Mouse (Mus musculus) MEL (cell line): ENCODE measurements around the gene Scgb3a1. TPM values are rescaled to one million over a fixed set of nuclear protein-coding genes. Genes with fewer than 3 reads are reported as not detected.

ENCODE experiments used
- DNase-seq: peaks from one replicate; pipeline ENCODE4 v3.0.0; 2011; ENCODE audit warnings: low read depth, low spot score
- H3K27ac ChIP-seq: 2 replicates; pipeline ENCODE4 v1.5.1; 2012; ENCODE audit warnings: low read depth, mild to moderate bottlenecking, control low read depth, low read length, moderate library complexity; ENCODE audit not compliant: control insufficient read depth
- H3K27me3 ChIP-seq, 2 experiments: fragments of 150-350 bp in 1 of 2; sonication (generic) in 1 of 2; 2 replicates each; pipeline ENCODE4 v1.6.1; 2012; ENCODE audit warnings: low read length in 2 of 2, mild to moderate bottlenecking in 2 of 2, improper control_type of control experiment in 1 of 2, moderate library complexity in 1 of 2; ENCODE audit not compliant: insufficient read depth in 2 of 2, control insufficient read depth in 1 of 2
- H3K36me3 ChIP-seq, 2 experiments: 2 replicates each; pipeline ENCODE4 v1.6.1; 2012 to 2014; ENCODE audit warnings: low read length in 2 of 2, improper control_type of control experiment in 1 of 2, inconsistent platforms in 1 of 2, mild to moderate bottlenecking in 1 of 2; ENCODE audit not compliant: insufficient read depth in 2 of 2, control insufficient read depth in 1 of 2
- H3K4me1 ChIP-seq, 2 experiments: fragments of 150-350 bp in 1 of 2; sonication (generic) in 1 of 2; 2 replicates each; pipeline ENCODE4 v1.6.1; 2012; ENCODE audit warnings: low read length in 2 of 2, improper control_type of control experiment in 1 of 2, mild to moderate bottlenecking in 1 of 2; ENCODE audit not compliant: insufficient read depth in 2 of 2, control insufficient read depth in 1 of 2
- H3K4me3 ChIP-seq, 2 experiments: fragments of 150-350 bp in 1 of 2; sonication (generic) in 1 of 2; 2 replicates each; pipeline ENCODE4 v1.5.1; 2012; ENCODE audit warnings: low read depth in 2 of 2, low read length in 2 of 2, mild to moderate bottlenecking in 2 of 2, moderate library complexity in 2 of 2, control low read depth in 1 of 2, improper control_type of control experiment in 1 of 2; ENCODE audit not compliant: control insufficient read depth in 1 of 2, insufficient read depth in 1 of 2
- H3K79me2 ChIP-seq: 2 replicates; pipeline ENCODE4 v1.6.1; 2012; ENCODE audit warnings: mild to moderate bottlenecking, low read length, moderate library complexity; ENCODE audit not compliant: control insufficient read depth, poor library complexity, insufficient read depth
- H3K9ac ChIP-seq: 2 replicates; pipeline ENCODE4 v1.6.1; 2012; ENCODE audit warnings: low read depth, mild to moderate bottlenecking, control low read depth, low read length, moderate library complexity; ENCODE audit not compliant: control insufficient read depth, poor library complexity, severe bottlenecking
- H3K9me3 ChIP-seq: fragments of 150-350 bp; sonication (generic); replicated peaks from 2 replicates; pipeline ENCODE4 v1.6.1; 2012; ENCODE audit warnings: mild to moderate bottlenecking, low read length, improper control_type of control experiment, moderate library complexity; ENCODE audit not compliant: insufficient read depth
- BHLHE40 ChIP-seq: IDR thresholded peaks from 2 replicates; pipeline ENCODE4 v1.6.1; 2012; ENCODE audit warnings: low read depth, mild to moderate bottlenecking, inconsistent platforms, low read length, improper control_type of control experiment, borderline replicate concordance
- CHD2 ChIP-seq: IDR thresholded peaks from 2 replicates; pipeline ENCODE4 v1.6.1; 2011; ENCODE audit warnings: low read length, improper control_type of control experiment
- E2F4 ChIP-seq: IDR thresholded peaks from 2 replicates; pipeline ENCODE4 v1.6.1; 2011; ENCODE audit warnings: low read depth, low read length, improper control_type of control experiment, borderline replicate concordance
- ELF1 ChIP-seq: IDR thresholded peaks from 2 replicates; pipeline ENCODE4 v1.6.1; 2014; ENCODE audit warnings: low read depth, mild to moderate bottlenecking, inconsistent platforms, low read length, improper control_type of control experiment, moderate library complexity
- GABPA ChIP-seq: IDR thresholded peaks from 2 replicates; pipeline ENCODE4 v1.6.1; 2012; ENCODE audit warnings: low read depth, mild to moderate bottlenecking, inconsistent platforms, low read length, improper control_type of control experiment, moderate library complexity
- JUND ChIP-seq: IDR thresholded peaks from 2 replicates; pipeline ENCODE4 v1.6.1; 2011; ENCODE audit warnings: low read depth, mild to moderate bottlenecking, improper control_type of control experiment, low read length
- KAT2A ChIP-seq: conservative IDR thresholded peaks from 2 replicates; pipeline ENCODE4 v1.6.1; 2012; ENCODE audit warnings: low read depth, low read length, improper control_type of control experiment, inconsistent platforms
- MAFK ChIP-seq: IDR thresholded peaks from 2 replicates; pipeline ENCODE4 v1.6.1; 2011; ENCODE audit warnings: low read depth, mild to moderate bottlenecking, low read length, improper control_type of control experiment, borderline replicate concordance
- MAX ChIP-seq: IDR thresholded peaks from 2 replicates; pipeline ENCODE4 v1.6.1; 2011; ENCODE audit warnings: low read length, improper control_type of control experiment
- MXI1 ChIP-seq: IDR thresholded peaks from 2 replicates; pipeline ENCODE4 v1.6.1; 2011; ENCODE audit warnings: mild to moderate bottlenecking, low read depth, low read length, improper control_type of control experiment
- MYB ChIP-seq: IDR thresholded peaks from 2 replicates; pipeline ENCODE4 v1.6.1; 2011; ENCODE audit warnings: mild to moderate bottlenecking, low read depth, low read length, improper control_type of control experiment
- MYC ChIP-seq: IDR thresholded peaks from 2 replicates; pipeline ENCODE4 v1.6.1; 2011; ENCODE audit warnings: low read depth, mild to moderate bottlenecking, low read length, improper control_type of control experiment, moderate library complexity
- NRF1 ChIP-seq: IDR thresholded peaks from 2 replicates; pipeline ENCODE4 v1.6.1; 2014; ENCODE audit warnings: low read depth, mild to moderate bottlenecking, inconsistent platforms, low read length, improper control_type of control experiment, moderate library complexity; ENCODE audit not compliant: poor library complexity, insufficient read depth, severe bottlenecking
- POLR2A ChIP-seq, 2 experiments: IDR thresholded peaks; 2 replicates each; pipeline ENCODE4 v1.6.1; 2011 to 2012; ENCODE audit warnings: low read length in 2 of 2, mild to moderate bottlenecking in 2 of 2, control low read depth in 1 of 2, improper control_type of control experiment in 1 of 2, low read depth in 1 of 2, moderate library complexity in 1 of 2; ENCODE audit not compliant: control insufficient read depth in 1 of 2, insufficient read depth in 1 of 2, poor library complexity in 1 of 2
- POLR2AphosphoS2 ChIP-seq: IDR thresholded peaks from 2 replicates; pipeline ENCODE4 v1.6.1; 2011; ENCODE audit warnings: low read length, improper control_type of control experiment
- POLR2AphosphoS5 ChIP-seq: IDR thresholded peaks from 2 replicates; pipeline ENCODE4 v1.6.1; 2012; ENCODE audit warnings: low read depth, borderline replicate concordance, mild to moderate bottlenecking, inconsistent platforms, low read length, moderate library complexity, mixed read lengths
- RAD21 ChIP-seq: IDR thresholded peaks from 2 replicates; pipeline ENCODE4 v1.6.1; 2011; ENCODE audit warnings: mild to moderate bottlenecking, low read depth, low read length, improper control_type of control experiment
- RCOR1 ChIP-seq: IDR thresholded peaks from 2 replicates; pipeline ENCODE4 v1.6.1; 2012; ENCODE audit warnings: low read depth, mild to moderate bottlenecking, inconsistent platforms, low read length, improper control_type of control experiment
- SIN3A ChIP-seq: IDR thresholded peaks from 2 replicates; pipeline ENCODE4 v1.6.1; 2012; ENCODE audit warnings: low read length, improper control_type of control experiment, inconsistent platforms
- TAL1 ChIP-seq: IDR thresholded peaks from 2 replicates; pipeline ENCODE4 v1.6.1; 2012; ENCODE audit warnings: mild to moderate bottlenecking, inconsistent platforms, low read length, moderate library complexity, mixed read lengths
- TBP ChIP-seq: IDR thresholded peaks from 2 replicates; pipeline ENCODE4 v1.8.0; 2011; ENCODE audit warnings: low read depth, low read length, improper control_type of control experiment
- UBTF ChIP-seq: IDR thresholded peaks from 2 replicates; pipeline ENCODE4 v1.6.1; 2012; ENCODE audit warnings: low read depth, mild to moderate bottlenecking, inconsistent platforms, low read length, improper control_type of control experiment, moderate library complexity, borderline replicate concordance; ENCODE audit not compliant: insufficient read depth
- USF1 ChIP-seq: IDR thresholded peaks from 2 replicates; pipeline ENCODE4 v1.6.1; 2014; ENCODE audit warnings: low read depth, mild to moderate bottlenecking, inconsistent platforms, low read length, improper control_type of control experiment, moderate library complexity
- ZC3H11A ChIP-seq: IDR thresholded peaks from 2 replicates; pipeline ENCODE4 v1.6.1; 2012; ENCODE audit warnings: low read depth, mild to moderate bottlenecking, inconsistent platforms, low read length, improper control_type of control experiment
- ZKSCAN1 ChIP-seq: IDR thresholded peaks from 2 replicates; pipeline ENCODE4 v1.6.1; 2012; ENCODE audit warnings: low read depth, mild to moderate bottlenecking, inconsistent platforms, low read length, improper control_type of control experiment, moderate library complexity
- ZMIZ1 ChIP-seq: IDR thresholded peaks from 2 replicates; pipeline ENCODE4 v1.6.1; 2012; ENCODE audit warnings: low read depth, mild to moderate bottlenecking, inconsistent platforms, low read length, improper control_type of control experiment, moderate library complexity
- ZNF384 ChIP-seq: IDR thresholded peaks from 2 replicates; pipeline ENCODE4 v1.6.1; 2012; ENCODE audit warnings: low read depth, mild to moderate bottlenecking, inconsistent platforms, low read length, improper control_type of control experiment
- polyA plus RNA-seq, 2 experiments: library from polyadenylated mRNA; stranded (reverse) in 1 of 2; unstranded in 1 of 2; fragments of >175 nt in 1 of 2; fragments of >200 nt in 1 of 2; gene quantifications; 2 replicates each; pipeline versions ENCODE4 v1.2.1 to v1.2.4; 2012; ENCODE audit warnings: low replicate concordance in 2 of 2, low read depth in 1 of 2; ENCODE audit not compliant: insufficient read length in 2 of 2, insufficient read depth in 1 of 2, missing spikeins in 1 of 2
- total RNA-seq: library from RNA; depleted of rRNA; stranded (reverse); fragments of 300-350 nt; gene quantifications from 2 replicates; pipeline ENCODE4 v1.2.3, GENCODE M21; 2012

Scgb3a1 gene
- total and polyA plus RNA-seq, 3 experiments = not detected

- no peak for DNase-seq
Observed at GRCm38 (mm10) chr11:49658065-49658464, 5.3 kb upstream of the Scgb3a1 start.

GRCm38 (mm10) chr11:49658791-49659469, 4.5 kb upstream of the Scgb3a1 start:
- Histone ChIP-seq H3K9me3 (no peaks in the 10 kb centered on the region), H3K36me3 (no peaks in the 10 kb centered on the region), H3K79me2 (no peaks in the 10 kb centered on the region), H3K4me1 (no peaks in the 10 kb centered on the region), H3K27me3 (no peaks in the 10 kb centered on the region), H3K27ac (no peak overlapping the region), H3K9ac (no peak overlapping the region), H3K4me3 (no peak overlapping the region)
- TF ChIP-seq POLR2AphosphoS5 (no peak), TBP (no peak), TAL1 (no peak), SIN3A (no peak), E2F4 (no peak), ZKSCAN1 (no peak), MYC (no peak), MYB (no peak), ZNF384 (no peak), NRF1 (no peak), CHD2 (no peak), USF1 (no peak), POLR2AphosphoS2 (no peak)
- no peak for DNase-seq

More at GRCm38 (mm10) chr11:49658065-49658464, 5.3 kb upstream of the Scgb3a1 start:
- no peak overlapping the region for H3K4me3 ChIP-seq
- peaks cover 1 to 3% of the 10 kb centered on the region in 2 experiments; a peak in 2 of 4 replicates for H3K4me1 ChIP-seq
- no peak overlapping the region for H3K27ac ChIP-seq
- H3K9ac ChIP-seq = no peak overlapping the region
- H3K36me3 ChIP-seq = no peaks in the 10 kb centered on the region
- no peaks in the 10 kb centered on the region for H3K9me3 ChIP-seq
- H3K79me2 ChIP-seq = no peaks in the 10 kb centered on the region
- no peaks in the 10 kb centered on the region for H3K27me3 ChIP-seq
- TF ChIP-seq UBTF = no peak

- Histone ChIP-seq H3K4me1 (no peaks in the 10 kb centered on the region), H3K79me2 (no peaks in the 10 kb centered on the region), H3K27me3 (no peaks in the 10 kb centered on the region), H3K9ac (no peak overlapping the region), H3K9me3 (no peaks in the 10 kb centered on the region), H3K27ac (no peak overlapping the region), H3K36me3 (no peaks in the 10 kb centered on the region), H3K4me3 (no peak overlapping the region)
- no peak for DNase-seq
- TF ChIP-seq BHLHE40 (no peak), ELF1 (no peak), POLR2AphosphoS2 (no peak), MAX (no peak), RCOR1 (no peak), MAFK (no peak), E2F4 (no peak), POLR2A (IDR thresholded peaks at IDR 0.05; ENCODE audit: control insufficient read depth in 1 of 2, insufficient read depth in 1 of 2, low read depth in 1 of 2, low read length in 2 of 2, poor library complexity in 1 of 2) (no peak), ZC3H11A (no peak), MXI1 (no peak), KAT2A (no peak), GABPA (no peak), NRF1 (no peak), RAD21 (no peak), JUND (no peak), ZMIZ1 (no peak)
Observed at GRCm38 (mm10) chr11:49659470-49659799, 4.0 kb upstream of the Scgb3a1 start.
